Mouse (Mus musculus) left cerebral cortex, adult 8-10 months (tissue): ENCODE data around the gene D17H6S53E. TPM values are rescaled to one million over a fixed set of nuclear protein-coding genes. Genes with fewer than 3 reads are reported as not detected.

Experiments
- DNase-seq, 2 experiments: peaks; one replicate each; pipeline ENCODE4 v3.0.0; 2022; ENCODE audit warnings: low spot score in 2 of 2
- total RNA-seq, 4 experiments: library from RNA; stranded (reverse); gene quantifications; 2 replicates each; pipeline ENCODE4 v1.2.4; 2022

D17H6S53E gene
- 10 to 100 TPM; 25.6 to 34.3 (median 30.1) TPM for total RNA-seq

DNA sequence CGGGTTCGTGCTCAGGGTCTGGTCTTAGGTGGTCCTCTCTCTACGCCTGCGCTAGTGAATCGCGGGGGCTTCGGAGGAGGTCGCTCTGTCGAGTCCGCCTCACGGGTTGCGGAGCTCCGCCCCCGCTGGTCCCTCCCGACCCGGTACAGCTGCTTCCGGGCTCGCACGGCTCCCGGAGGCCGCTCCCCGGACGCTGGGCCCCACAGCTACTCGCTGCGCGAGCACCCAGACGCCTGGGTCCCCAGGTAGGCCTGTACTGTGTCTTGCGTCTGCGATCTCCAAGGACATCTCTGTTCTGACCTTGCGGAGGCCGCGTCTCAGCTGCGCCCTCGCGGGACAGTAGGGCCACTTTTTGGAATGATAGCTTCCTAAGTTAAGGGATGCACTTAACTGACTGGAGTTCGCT is at the start of gene D17H6S53E:
D17H6S53E (plus strand) TSS at position 168 of the 406 bp plus-strand sequence.
- DNase-seq, result peak; percentile 56 to 66

DNA sequence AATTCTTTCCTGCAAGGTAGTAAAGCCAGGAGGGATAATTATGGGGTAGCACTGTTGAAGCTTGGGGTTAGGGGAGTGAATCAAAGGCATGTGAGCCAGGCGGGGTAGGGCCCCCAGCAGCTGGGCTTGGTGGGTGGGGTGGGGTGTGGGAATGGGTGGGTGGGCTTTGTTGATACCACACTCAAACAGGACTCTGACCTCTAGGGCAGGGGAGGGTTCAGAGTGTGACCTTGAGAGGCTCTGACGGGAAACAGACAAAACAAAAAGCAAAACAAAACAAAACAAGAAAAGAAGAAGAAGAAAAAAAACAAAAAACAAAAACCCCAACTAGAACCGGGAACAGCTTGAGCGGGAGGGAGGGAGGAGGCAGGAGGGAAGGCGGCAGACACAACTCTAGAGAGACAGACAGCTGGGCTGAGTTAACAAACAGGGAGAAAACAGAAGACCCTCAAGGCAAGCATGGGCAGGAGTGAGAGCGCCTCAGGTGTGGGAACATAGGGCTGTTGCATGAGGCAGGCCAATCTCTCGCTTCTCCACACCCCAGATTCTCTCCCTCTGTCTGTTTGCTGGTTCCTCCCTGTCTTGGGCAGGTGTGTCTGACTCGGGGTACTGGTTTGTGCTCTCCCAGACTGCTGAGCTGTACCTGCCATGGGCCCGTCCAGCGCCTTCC is 49.5 kb upstream of the D17H6S53E start, which contains the start of gene Ly6g6e:
Ly6g6e (plus strand) TSS at position 396 of the 670 bp plus-strand sequence.
- DNase-seq, result no peak

DNA sequence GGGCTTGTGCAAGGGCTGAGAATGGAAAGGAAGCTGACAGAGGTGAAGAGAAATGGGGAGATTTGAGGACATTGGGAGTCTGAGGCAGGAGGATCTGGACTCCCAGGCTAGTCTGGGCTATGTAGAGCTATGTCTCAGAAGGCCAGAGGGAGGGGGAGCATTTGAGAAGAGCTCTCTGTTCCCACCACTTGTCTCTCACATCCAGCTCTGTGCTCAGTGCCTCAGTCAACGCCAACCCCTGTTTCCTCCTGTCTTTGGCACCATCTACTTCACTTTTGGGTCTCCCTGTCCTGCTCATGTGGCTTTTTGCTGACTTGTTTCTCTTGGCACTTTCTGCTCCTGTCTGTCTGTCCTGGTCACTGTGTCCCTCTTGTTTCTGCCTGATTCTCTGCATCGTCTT is 48.9 kb upstream of the D17H6S53E start:
- DNase-seq, result no peak

DNA sequence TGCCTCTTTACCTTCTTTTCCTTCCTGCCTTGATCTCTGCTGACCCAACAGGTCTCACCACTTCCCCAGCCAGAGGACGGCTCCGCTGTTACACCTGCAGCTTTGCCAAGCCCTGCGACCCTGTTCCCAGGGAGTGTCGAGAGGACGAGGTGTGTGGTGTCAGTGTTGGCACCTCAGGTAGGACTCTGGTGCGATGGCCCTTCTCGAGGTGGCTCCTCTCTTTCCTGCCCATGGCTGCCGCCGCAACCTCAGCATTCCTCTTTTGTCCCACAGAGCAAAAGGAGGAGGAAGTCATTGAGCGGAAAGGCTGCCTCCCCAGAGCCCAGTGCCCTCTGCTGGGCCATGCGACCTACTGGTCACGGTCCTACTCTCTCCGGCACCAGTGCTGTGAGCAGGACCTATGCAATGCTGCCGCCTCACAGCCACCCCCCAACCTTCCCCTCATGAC is 48.4 kb upstream of the D17H6S53E start, which contains the start of gene Ly6g6d:
Ly6g6d (minus strand) TSS at position 280 of the 448 bp plus-strand sequence.
- DNase-seq, result no peak

DNA sequence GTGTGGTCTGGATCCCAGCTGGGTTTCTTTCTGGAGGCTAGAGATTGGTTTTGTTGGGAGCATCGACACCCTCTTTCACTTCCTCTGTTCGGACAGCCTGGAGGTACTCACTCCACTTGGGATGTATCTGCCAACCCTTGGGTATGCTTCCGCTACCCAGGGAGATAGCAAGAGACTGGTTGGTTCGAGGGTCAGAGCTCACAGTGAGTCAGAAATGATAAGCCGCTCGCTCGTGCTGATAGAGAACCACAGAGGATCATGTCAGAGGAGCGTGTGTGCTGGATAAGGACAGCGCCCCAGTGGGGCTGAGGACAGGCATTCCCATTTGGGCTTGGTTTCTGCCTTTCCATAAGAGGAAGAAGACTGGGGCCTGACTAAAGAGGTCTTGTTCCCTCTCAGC is 46.4 kb upstream of the D17H6S53E start:
- no peak for DNase-seq

DNA sequence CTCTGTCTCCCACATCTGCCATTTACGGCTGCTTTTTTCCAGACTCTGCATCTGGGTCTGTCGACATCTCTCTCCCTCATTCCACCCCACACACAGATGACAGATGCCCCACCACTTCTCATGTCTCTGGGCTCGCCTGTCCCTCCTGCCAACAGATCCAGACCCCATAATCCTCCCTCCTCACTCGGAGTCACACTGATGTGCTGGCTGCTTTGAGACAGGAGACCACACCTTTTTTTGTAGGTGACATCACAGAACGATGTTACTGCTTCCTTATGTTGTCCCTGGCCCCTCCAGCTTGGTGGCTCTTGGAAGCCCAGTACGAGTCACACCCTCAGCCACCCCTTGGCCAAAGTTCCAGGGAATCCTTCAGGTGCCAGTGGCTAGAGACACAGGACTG is 45.9 kb upstream of the D17H6S53E start:
- no peak for DNase-seq

DNA sequence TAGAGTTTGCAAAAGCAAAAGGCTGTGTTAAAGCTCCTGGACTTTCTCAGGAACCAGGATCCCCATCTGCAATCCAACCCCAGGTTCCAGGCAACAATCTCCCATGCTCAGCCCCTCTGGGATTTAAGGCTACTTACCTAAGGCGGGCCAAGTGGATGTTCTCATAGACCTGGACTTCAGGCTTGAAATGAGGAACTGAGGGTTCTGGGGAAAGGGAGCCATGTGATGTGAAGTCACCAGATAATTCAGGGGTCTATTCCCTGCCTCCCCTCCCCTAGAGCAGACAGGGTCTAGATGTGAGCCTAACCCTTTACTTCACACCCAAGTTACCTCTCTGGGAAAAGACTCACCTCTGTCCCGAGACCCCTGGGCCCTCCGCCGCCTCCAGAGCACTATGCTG is 45.5 kb upstream of the D17H6S53E start:
- DNase-seq, result no peak

DNA sequence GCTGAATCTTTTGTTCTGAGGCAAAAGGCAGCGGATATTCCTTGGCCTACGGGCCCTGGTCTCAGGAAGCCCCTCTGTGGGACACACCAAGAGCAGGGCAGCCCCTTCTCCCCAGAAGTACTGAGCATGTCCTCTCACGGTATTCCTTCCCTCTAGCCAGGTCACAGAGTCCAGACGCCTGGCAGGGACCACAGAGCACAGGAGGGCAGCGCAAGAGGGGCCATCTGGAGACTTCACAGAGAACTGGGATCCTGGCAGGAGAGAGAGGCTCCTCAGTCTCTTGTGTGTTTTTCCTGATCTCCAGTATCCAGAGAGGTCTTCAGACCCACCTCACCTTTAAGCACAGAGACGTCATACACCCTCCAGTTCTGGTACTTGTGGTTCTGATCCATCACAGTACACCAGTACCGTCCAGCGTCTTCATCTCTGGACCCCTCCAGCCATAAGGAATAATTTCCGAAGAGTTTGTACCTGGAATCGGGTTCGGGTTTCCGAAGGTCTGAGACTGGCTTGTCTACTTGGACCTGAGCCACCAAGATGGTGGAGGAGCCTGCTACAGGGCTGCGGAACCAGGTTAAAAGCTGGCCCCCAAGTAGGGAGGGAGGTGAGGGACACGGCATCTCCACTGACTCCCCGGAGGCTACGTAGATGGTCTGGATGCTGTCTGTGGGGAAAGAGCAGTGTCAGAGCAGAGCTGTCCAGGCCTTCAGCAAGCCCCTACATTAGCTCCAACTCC is 43.2 kb upstream of the D17H6S53E start:
- DNase-seq, result no peak

DNA sequence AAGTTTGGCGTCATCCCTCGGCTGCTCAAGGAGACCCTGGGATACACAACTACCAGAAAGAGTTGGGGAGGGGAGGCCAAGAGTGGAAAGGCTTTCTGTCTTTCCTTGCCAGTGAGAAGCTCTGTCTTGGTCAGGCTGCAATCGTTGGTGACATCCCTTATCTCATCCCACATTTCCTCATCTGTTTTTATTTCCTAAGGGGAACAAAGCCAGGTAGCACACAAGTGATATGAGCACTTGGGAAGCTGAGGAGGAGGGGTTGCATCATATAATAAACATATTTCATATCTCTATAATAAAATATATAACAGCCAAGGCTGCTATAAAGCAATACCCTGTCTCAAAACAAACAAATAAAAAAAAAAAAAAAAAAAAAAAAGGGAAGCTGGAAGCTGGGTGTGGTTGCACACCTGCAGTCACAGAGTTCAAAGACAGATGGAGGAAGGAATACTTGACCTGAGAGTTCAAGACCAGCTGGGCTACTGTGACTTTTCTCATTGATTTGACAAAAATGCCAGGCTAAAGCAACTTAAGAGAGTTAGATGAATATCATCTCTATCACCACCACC is 42.2 kb upstream of the D17H6S53E start:
- no peak for DNase-seq

DNA sequence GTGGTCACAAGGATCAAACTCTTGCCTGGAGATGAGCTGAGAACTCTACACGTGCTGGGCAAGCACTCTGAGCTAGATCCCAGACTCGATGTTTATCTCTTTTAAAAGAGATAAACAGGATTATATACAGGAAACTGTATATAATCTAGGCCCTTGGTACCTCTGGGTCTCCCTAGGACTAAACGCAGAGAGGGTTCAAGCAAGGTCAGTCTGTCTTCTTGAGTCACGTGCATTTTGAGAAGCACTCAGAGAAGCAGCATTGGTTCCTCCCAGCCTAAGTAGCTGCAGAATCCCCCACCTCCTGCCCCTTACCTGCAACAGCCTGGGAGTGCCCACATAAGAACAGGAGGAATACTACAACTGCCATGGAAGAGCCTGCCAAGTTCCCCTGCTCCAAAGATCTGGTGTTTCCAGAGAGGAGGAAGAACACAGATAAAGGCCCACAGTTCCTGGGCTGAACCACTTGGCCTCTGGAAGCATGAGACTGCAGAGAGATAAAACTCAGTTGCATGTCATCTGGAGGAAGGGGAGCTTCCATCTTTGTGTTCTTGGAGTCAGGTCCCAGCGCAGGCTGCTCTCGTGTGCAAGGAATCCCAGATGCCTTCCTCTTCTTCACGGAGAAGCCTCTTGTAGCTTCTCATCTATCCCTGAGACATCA is 40.8 kb upstream of the D17H6S53E start, which contains the start of gene Ly6g6f:
Ly6g6f (minus strand) TSS at position 403 of the 658 bp plus-strand sequence.
- DNase-seq, result no peak

DNA sequence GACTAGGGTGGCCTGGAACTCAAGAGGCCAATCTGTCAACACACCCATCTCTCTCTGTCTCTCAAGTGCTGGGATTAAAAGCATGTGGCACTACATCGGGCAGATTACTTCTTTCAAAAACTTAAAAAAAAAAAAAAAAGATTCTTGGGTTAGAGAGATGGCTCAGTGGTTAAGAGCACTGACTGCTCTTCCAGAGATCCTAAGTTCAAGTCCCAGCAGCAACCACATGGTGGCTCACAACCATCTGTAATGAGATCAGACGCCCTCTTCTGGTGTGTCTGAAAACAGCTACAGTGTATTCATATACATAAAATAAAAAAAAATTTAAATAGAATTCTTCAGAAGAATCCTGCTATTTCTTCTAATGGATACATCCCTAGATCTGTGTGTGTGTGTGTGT is 38.0 kb upstream of the D17H6S53E start:
- no peak for DNase-seq

DNA sequence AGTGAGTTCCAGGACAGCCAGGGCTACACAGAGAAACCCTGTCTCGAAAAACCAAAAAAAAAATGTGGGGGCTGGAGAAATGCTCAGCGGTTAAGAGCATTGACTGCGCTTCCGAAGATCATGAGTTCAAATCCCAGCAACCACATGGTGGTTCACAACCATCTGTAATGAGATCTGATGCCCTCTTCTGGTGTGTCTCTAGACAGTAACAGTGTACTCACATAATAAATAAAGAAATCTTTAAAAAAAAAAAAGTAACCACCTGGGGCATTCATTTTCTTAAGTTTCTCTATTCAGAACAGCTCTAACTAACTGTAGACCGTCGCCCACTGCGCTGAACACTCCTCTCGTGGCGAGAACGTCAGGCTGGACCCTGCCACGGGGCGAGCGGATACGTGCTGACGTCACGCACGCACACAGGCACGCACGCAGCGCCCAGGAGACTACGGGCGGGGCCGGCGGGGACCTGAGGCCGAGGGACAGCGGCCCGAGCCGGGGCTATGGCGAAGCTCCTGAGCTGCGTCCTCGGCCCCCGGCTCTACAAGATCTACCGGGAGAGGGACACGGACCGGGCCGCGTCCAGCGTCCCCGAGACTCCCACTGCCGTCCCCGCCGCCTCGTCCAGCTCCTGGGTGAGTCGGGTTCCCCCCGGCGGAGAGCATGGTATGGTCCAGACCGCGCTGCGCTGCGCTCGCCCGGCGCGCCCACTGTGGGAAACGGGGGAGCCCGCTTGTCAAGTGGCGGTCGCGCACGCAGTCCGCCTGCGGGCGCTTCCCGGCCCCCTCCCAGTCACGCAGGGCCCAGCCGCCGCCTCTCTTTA is 37.1 kb upstream of the D17H6S53E start, which contains the start of gene Abhd16a:
Abhd16a (plus strand) TSS at position 439 of the 820 bp plus-strand sequence.
- DNase-seq, result peak; percentile 93

DNA sequence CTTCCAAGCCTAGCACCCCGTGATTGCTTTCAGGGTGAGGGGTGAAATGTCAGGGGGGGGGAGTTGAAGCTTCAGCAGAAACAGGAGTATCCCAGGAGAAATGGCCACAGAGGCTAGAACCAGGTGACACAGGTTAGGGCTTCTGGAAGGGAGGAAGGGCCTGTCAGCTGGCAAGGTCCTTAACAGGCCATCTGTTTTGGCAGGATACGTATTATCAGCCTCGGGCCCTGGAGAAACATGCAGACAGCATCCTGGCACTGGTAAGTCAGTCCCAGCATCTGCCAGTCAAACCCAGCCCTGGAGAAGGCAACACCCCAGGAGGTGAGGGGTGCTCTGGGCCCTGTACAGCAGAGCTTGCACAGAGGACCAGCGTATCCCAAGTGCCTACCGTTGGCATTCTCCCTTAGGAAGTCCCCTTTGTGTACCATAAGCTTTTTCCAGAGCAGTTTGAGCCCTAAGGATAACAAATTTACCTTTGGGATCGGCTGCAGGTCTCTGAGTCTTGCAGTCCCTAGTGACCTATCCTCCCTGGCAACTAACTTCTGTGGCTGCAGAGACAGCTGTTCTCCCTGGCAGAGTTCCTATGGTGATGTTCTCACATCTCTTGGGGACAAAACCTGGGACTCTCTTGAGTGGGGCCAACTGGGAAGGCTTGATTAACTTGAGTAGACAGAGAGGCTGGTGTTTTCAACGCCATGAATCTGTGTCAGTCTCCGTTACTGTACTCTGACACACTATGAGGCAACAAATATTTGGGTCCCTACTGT is 35.8 kb upstream of the D17H6S53E start:
- DNase-seq, result no peak

DNA sequence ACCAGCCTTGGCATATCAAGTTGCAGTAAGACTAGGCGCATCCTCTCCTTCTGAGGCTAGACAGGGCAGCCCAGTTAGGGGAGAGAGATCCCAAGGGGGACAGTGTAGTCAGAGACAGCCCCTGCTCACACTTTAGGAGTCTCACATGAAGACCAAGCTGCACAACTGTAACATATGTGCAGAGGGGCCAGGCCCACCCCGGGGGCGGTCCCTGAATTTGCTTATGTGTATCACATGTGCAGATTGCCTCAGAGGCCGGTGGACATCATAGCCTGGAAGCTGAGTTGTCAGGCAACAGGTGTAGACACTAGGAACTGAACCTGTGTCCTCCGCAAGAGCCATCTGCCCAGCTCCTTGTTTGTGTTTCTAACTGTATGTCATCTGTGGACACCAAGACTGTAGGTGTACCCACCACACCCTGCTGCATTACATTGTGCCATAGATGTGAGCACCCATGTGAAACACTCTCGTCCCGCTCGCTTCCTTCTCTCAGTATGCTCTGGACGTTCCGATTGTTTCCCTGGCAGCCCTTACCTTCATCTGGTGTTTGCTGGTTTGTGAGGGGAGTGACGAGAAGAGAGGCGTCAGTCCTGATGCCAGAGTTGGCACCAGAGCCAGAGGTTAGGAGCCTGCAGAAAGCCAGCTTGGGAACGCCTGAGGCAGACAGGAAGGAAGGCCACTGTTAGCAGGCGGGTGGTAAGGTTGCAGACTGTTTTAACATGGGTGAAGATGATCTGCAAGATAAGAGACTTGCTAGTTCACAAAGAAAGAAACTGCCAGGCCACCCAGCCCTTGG is 33.6 kb upstream of the D17H6S53E start:
- no peak for DNase-seq

DNA sequence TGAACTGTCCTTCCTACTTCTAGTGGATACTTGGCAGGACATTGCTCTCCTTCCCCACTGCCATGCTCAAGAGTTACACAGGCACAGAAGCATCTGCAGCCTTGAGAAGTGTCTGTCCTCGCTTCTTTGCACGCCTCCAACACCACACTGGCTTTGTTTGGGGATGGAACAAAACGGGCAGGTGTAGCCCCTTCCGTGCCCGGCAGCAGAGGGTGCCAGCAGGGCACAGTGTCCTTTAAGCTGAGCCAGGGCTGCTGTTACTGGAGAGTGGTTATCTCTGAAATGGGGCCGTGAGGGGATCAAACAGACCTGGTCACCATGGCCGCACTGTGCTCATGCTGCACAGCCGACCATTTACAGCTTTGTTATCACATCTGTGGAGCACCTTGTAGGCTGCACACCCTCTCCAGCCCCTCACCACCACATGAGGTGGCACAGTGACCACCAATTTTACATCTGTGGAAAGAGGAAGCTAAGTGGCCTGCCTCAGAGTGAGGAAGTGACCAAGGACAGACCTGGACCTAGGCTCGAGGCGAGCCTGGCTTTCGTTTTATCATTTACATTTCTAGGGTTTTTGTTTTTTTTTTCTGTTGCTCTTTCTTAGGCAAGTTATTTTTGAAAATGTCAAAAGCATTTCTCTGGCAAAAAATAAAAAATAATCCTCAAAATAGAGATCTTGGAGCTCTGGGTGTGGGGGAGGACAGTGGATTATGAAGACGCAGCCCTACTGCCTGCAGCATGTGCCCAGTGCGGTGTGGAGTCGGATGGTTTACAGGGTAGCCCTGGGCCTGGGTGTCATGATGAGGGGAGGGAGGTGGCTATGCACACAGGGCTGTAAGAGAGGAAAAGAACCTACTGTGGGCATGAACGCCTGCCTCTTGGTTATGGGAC is 31.5 kb upstream of the D17H6S53E start:
- DNase-seq, result no peak

DNA sequence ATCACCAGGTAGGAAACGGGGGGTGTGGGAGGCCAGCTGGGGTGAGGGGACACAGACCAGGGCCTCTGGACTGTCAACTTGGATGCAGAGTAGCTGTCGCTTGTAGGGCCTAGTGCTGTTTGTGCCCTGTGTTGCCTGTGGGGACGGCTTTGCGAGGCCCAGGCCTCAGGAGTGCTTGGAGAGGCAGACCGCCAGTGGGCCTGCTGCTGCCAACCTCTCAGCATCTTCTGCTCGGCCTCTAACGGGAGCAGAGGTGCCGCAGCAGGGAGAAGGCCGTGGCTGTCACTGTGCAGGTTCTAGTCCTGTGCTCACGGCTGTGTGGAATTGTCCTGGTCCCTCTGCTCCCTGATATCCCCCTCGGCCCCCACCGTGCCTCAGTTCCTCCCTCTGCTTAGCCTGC is 29.6 kb upstream of the D17H6S53E start:
- DNase-seq, result no peak

DNA sequence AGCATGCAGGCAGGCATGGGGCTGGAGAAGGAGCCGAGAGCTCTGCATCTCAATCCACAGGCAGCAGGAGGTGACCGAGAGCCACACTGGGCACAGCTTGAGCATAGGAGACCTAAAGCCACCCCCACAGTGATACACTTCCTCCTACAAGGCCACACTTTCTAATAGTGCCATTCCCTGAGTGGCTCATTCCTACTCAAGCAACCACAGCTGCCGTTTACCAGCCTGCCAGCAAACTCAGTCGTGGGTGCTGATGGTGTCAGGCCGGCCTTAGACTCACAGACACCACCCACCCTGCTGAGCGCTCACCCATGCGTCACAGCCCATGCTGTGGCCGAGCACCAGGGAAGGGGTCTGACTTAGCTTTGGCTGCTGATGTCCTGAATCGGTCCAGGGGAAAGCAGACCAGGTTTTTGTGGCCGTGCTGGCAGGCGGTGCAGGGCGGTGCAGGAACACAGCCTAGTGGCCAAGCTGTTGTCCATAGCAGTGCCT is 29.0 kb upstream of the D17H6S53E start:
- DNase-seq, result peak in 1 of 2 experiments; percentile 76

DNA sequence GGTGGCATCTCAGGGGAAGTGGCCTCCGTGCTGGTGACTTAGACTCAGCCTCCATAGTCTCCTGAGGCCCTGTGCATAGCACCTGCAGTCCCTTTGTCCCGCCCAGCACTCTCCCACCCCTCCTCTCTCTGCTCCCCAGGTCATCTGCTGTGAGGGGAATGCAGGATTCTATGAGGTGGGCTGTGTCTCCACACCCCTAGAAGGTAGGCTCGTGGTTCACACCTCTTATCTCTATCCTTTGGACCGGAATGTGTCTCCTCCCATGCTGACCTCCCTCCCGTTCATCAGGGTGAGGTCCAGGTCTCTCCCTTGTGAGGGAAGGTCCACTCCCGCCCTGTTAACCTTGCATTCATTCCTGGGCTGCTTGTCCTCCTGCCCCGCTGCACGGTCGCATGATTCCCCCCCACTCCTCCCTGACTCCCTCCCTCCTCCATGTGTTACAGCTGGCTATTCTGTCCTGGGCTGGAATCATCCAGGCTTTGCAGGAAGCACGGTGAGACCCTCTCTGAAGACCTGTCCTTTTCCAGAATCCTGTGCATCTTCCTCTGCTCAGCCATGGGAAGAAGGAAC is 25.9 kb upstream of the D17H6S53E start:
- no peak for DNase-seq
